Mouse (Mus musculus) regulatory T cell (primary cell): ENCODE results near the gene Dhx34.

Experiments used
- in situ Hi-C: fragments of 300-600 bp; cut with MboI, MseI; formaldehyde crosslinking; loops from one replicate; pipeline ENCODE4 v1.15.1; 2025; ENCODE audit warnings: high pct_unique_total_duplicates

Gene Dhx34

DNA sequence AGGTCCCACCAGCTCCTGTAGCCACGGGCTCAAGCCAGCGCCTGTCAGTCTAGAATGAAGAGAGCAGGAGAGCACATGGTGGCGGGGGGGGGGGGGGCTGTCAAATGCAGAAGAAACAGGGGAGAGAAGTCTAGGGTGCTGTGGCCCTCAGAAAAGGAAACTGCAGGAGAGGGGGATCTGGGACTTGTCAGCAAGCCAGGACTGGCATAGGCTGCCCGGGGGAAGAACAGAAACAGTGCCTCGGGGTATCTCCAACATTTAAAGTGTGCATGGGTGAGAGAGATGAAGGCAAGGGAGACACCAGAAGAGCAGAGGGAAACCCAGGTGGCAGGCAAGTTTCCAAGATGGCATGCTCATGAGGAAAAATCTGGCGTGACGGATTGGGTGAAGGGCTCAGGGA lies 59.8 kb downstream of the Dhx34 start:
- in situ Hi-C loops = no loop called here

DNA sequence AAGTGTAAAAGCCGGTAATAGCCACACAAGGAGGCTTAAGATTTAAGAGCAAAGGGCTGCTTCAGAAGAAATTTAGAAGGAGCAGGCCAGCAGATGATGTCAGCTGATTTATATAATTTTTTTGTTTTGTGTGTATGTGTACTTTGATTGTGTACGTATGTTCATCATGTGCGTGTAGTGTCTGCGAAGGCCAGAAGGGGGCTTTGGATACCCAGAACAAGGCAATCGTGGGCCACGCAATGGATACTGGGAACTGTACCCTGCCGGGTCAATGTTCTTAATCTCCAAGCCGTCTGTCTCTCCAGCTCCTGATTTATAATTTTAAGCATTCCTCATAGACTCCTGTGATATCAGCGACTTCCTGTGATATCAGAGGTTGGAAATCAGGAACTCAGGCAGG lies 60.5 kb downstream of the Dhx34 start:
- in situ Hi-C loops = no loop called here

DNA sequence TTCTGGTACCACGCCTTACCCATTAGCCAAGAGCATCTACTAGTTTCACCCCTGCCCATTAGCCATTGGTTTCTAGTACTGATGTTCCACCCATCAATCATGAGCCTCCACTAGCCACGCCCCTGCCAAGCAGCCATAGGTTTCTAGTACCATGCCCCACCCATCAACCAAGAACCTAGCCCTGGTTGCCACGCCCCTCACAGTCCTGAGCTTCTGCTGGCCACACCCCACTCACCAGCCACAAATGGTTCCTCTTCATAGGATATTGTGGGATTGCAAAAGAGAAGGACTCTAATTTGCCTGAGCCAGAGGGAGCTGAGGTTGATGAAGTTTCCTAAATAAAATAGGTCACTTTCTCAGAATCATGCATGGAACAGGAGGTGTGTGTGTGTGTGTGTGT lies 61.1 kb downstream of the Dhx34 start:
- in situ Hi-C loops = no loop called here

DNA sequence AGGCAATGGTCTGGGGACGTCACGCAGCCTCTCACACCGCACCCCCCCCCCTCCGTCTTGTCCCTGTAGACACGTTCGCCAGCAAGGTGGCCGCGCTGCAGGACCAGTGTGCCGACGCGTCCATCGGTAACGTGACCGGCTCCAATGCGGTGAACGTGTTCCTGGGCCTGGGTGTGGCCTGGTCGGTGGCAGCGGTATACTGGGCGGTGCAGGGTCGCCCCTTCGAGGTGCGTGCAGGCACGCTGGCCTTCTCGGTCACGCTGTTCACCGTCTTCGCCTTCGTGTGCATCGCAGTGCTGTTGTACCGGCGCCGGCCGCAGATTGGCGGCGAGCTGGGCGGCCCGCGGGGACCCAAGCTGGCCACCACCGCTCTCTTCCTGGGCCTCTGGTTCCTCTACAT lies 63.1 kb downstream of the Dhx34 start:
- in situ Hi-C loops = no loop called here

DNA sequence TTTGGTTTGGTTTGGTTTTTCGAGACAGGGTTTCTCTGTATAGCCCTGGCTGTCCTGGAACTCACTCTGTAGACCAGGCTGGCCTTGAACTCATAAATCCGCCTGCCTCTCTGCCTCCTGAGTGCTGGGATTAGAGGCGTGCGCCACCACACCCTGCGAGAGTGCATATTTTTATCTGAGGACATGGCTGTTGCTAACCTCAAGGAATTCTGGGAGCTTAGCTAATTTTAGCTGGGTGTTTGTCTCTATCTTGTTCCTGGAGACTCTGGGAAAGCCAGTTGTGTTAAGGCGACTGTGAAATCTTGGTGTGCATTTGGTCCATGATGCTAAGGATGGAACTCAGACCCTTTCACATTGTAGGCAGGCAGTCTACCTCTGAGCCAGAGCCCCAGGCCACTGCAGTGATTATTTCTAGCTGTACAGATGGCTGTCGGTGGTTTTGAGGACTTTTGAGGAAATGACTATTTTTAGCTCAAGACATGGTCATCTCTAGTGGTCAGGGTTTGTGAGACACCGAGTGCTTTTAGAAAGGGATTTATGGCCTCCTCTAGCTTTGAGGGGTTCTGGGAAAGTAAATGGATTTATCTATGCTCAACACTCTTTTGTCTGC lies 65.6 kb downstream of the Dhx34 start:
- in situ Hi-C loops = no loop called here

DNA sequence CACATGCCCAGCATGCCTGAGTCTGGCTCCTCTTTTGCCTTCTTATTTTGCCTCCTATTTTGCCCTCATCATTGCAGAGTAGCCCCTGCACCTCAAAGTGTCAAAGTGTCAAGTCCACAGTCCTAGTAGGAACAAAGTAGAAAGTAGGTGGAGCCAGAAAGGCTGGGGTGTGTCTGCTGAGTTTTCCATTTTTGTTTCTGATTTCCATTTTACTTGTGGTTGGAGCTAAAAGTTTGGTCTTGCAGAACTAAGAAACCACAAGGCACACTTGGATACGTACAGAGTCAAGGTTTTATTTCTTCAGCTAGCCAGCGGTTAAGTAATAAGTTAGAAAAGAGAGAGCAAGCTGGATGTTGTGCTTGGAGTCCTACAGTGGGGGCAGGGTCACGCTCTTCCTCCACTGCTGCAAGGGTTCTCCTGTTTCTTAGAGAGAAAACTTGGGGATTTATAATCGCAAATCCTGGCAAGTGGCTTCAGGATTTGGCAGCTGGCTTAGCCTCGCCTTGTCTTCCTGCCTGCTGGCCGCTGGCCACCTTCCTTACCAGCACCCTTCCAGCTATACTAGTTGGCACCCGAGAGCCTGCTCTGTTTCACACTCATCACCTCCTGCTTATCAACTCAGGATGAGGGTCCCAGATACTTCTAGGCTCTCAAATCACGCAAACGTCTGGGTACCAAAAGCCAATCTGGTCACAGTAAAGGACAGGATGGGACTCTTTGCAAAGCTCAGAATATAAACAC lies 66.5 kb downstream of the Dhx34 start:
- in situ Hi-C loops = no loop called here

DNA sequence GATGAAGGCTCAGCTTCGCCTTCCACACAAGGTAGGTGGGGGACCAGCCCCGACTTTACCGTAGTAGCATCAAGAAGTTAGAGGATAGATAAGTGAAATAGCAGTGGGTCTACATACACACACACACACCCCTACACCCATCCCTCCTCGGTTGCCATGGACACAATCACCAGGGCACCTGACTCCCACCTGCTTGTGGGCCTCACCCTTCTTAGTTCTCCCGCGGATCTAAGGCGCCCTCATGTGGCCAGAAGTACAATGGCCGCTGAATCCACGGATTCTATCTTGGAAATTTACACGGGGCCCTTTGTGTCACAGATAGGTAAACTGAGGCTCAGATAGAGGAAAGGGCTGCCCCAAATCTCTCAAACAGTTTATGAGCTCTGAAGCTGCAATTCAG lies 68.3 kb downstream of the Dhx34 start:
- in situ Hi-C loops = no loop called here

DNA sequence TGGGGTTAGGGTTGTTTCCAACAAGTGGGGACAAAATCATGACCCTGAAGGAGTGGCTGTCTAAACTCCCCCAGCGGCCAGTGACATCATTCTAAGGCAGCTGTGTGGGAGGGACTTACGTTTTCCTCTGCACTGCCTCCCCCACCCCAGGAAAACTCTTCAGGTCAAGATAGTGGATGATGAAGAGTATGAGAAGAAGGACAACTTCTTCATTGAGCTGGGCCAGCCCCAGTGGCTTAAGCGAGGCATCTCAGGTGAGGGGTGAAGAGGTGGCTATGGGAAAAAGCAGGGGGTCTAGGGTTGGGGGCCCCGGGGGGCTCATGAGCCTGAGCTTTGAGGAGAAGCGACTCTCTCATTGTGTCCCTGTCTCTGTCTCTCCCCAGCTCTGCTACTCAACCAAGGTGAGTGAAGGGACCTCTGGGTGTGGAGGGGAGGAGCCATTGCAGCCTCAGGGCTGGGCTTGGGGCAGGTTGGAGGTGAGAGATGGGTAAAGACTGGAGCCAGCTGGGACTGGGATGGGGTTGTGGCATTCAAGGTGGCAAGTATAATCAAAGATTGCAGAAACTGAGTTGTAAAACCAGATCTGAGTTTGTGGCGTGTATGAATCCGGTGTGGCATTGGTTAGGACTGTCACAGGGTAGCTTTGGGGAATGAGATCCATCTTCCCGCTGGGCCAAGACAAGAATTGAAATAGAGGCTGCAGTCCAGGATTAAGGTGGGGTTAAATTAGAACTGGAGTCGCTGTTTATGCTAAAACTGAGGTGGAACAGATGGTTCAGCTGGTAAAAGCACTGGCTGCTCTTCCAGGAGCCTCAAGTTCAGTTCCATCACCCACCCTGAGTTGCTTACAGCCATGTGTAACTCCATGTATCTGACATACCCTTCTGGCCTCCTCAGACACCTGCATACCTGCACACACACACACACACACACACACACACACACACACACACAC lies 71.4 kb downstream of the Dhx34 start:
- in situ Hi-C loops = no loop called here

DNA sequence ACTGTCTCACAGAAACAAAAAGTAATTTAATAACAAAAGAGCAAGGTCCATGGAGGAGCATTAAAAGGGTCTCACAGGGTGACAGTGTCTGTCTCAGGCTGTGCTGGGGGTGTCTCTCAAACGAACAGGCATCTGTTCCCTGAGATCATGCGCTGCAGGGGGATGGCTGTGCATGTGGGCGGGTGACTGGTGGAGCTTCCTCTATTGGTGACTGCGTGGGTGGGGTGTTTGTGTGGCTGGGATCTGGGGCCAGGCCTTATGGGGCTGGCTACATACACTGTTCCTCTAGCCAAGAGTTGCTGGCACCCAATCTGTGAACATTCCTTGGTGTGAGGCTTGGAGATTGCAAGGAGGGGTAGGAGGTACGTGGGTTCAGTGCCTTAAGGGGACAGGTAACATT lies 72.6 kb downstream of the Dhx34 start:
- in situ Hi-C loops = no loop called here

DNA sequence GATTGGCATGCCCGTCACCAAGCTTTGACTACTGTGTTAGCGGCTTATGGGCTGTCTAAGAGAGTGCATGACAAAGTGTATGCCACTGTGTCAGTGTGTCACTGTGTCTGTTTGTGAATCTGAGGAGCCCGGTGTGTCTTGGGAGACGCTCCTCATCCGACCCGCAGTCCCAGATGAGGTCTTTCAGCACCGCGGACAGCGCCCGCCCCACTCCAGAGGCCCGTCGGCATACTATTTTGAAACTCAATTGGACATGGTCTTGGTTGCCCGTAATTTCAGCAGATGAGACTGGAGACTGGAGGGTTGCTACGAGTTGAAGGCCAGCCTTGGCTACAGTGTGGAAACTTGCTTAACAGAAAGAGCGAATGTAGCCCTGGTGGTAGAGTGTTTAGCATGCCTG lies 74.2 kb downstream of the Dhx34 start:
- in situ Hi-C loops = no loop called here
